Mouse (Mus musculus): ENCODE results near the gene Abhd14b. TPM values are rescaled to one million over a fixed set of nuclear protein-coding genes. Genes with fewer than 3 reads are reported as not detected.

Gene Abhd14b
- polyA plus RNA-seq, 1 experiment from 2014 or later, result 25.6 TPM

- Histone ChIP-seq H3K9ac (ENCODE audit: low read depth, low read length) (peak overlapping the region; percentile 47; the same call in 1 of the 2 replicates), H3K36me3 (ENCODE audit: control insufficient read depth, insufficient read depth, low read length) (peaks cover 11% of the 10 kb centered on the region), H3K4me1 (ENCODE audit: control insufficient read depth, insufficient read depth, low read length) (peaks cover 26% of the 10 kb centered on the region), H3K27me3 (ENCODE audit: control insufficient read depth, insufficient read depth, low read length) (no peaks in the 10 kb centered on the region), H3K27ac (ENCODE audit: low read depth, low read length) (peak overlapping the region; percentile 67; the same call in 1 of the 2 replicates), H3K4me3 (ENCODE audit: low read length) (0 out of 2 replicates have a peak overlapping the region, but pooled peaks have one; percentile 11), H3K9me3 (ENCODE audit: control insufficient read depth, low read length) (no peaks in the 10 kb centered on the region), H3K4me2 (replicated peaks; ENCODE audit: low read depth, low read length) (peak overlapping the region; percentile 32)
- ATAC-seq (ENCODE audit: low FRiP score, low TSS enrichment), result peak; percentile 36
- 30% methylated on average over 16 of the region's 16 CpGs for WGBS
These were observed 29.0 kb downstream of the Abhd14b start for GRCm38 (mm10) chr9:106476002-106476923.

GRCm38 (mm10) chr9:106476924-106477484 lies 29.7 kb downstream of the Abhd14b start, which contains the start of gene Parp3:
Gene Parp3, minus strand, starts transcription at chr9:106476949.
- peaks cover 16% of the 10 kb centered on the region for H3K36me3 ChIP-seq (ENCODE audit: control insufficient read depth, insufficient read depth, low read length)
- H3K9me3 ChIP-seq (ENCODE audit: control insufficient read depth, low read length), result no peaks in the 10 kb centered on the region
- peak within 1 kb of the TSS; percentile 67; the same call in 1 of the 2 replicates for H3K27ac ChIP-seq (ENCODE audit: low read depth, low read length)
- H3K4me1 ChIP-seq (ENCODE audit: control insufficient read depth, insufficient read depth, low read length), result peaks cover 23% of the 10 kb centered on the region
- peak within 1 kb of the TSS; percentile 79 for H3K4me2 ChIP-seq (replicated peaks; ENCODE audit: low read depth, low read length)
- ATAC-seq (ENCODE audit: low FRiP score, low TSS enrichment), result peak; percentile 97
- H3K9ac ChIP-seq (ENCODE audit: low read depth, low read length), result peak within 1 kb of the TSS; percentile 74
- no peaks in the 10 kb centered on the region for H3K27me3 ChIP-seq (ENCODE audit: control insufficient read depth, insufficient read depth, low read length)
- peak within 1 kb of the TSS; percentile 70 for H3K4me3 ChIP-seq (ENCODE audit: low read length)
- under 1% methylated on average over 41 of the region's 41 CpGs for WGBS

GRCm38 (mm10) chr9:106477649-106478048 lies 30.4 kb downstream of the Abhd14b start:
- H3K27ac ChIP-seq (ENCODE audit: low read depth, low read length), result no peak overlapping the region
- peaks cover 19% of the 10 kb centered on the region for H3K4me1 ChIP-seq (ENCODE audit: control insufficient read depth, insufficient read depth, low read length)
- H3K9ac ChIP-seq (ENCODE audit: low read depth, low read length), result peak overlapping the region; percentile 74
- peak overlapping the region; percentile 70 for H3K4me3 ChIP-seq (ENCODE audit: low read length)
- H3K4me2 ChIP-seq (replicated peaks; ENCODE audit: low read depth, low read length), result peak overlapping the region; percentile 79
- ATAC-seq (ENCODE audit: low FRiP score, low TSS enrichment), result no peak
- H3K9me3 ChIP-seq (ENCODE audit: control insufficient read depth, low read length), result no peaks in the 10 kb centered on the region
- 3% methylated on average over 16 of the region's 16 CpGs for WGBS
- peaks cover 20% of the 10 kb centered on the region for H3K36me3 ChIP-seq (ENCODE audit: control insufficient read depth, insufficient read depth, low read length)
- no peaks in the 10 kb centered on the region for H3K27me3 ChIP-seq (ENCODE audit: control insufficient read depth, insufficient read depth, low read length)

- Histone ChIP-seq H3K27me3 (ENCODE audit: control insufficient read depth, insufficient read depth, low read length) (no peaks in the 10 kb centered on the region), H3K4me3 (ENCODE audit: low read length) (peak overlapping the region; percentile 70), H3K9me3 (ENCODE audit: control insufficient read depth, low read length) (no peaks in the 10 kb centered on the region), H3K4me2 (replicated peaks; ENCODE audit: low read depth, low read length) (peak overlapping the region; percentile 79), H3K27ac (ENCODE audit: low read depth, low read length) (no peak overlapping the region), H3K36me3 (ENCODE audit: control insufficient read depth, insufficient read depth, low read length) (peaks cover 25% of the 10 kb centered on the region), H3K4me1 (ENCODE audit: control insufficient read depth, insufficient read depth, low read length) (peaks cover 19% of the 10 kb centered on the region), H3K9ac (ENCODE audit: low read depth, low read length) (peak overlapping the region; percentile 74; the same call in 1 of the 2 replicates)
- 74% methylated on average over 9 of the region's 9 CpGs for WGBS
- no peak for ATAC-seq (ENCODE audit: low FRiP score, low TSS enrichment)
These were observed 30.8 kb downstream of the Abhd14b start for GRCm38 (mm10) chr9:106478101-106478500.

DNA sequence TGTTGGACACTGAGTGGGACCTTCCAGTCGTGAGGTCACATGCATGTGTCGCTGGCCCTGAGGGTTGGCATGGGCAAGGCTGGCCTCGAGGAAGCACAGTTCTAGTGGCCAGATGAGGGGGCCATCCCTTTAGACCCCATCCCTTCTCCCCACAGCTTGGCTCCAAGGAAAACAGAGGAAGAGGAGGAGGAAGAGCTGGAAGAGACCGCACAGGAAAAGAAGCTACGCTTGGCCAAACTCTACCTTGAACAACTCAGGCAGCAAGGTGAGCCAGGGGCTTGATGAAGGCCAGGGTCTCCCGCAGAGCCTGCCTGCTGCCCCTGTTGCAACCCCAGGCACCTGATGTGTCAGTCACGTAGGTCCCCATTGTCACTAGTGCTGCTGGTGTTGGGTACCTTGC lies 33.3 kb downstream of the Abhd14b start:
- WGBS, result 89% methylated on average over 7 of the region's 7 CpGs
- Histone ChIP-seq H3K9ac (ENCODE audit: low read depth, low read length) (no peak overlapping the region), H3K27ac (ENCODE audit: low read depth, low read length) (no peak overlapping the region), H3K4me1 (ENCODE audit: control insufficient read depth, insufficient read depth, low read length) (peaks cover 19% of the 10 kb centered on the region), H3K4me2 (replicated peaks; ENCODE audit: low read depth, low read length) (no peak overlapping the region), H3K9me3 (ENCODE audit: control insufficient read depth, low read length) (no peaks in the 10 kb centered on the region), H3K27me3 (ENCODE audit: control insufficient read depth, insufficient read depth, low read length) (no peaks in the 10 kb centered on the region), H3K4me3 (ENCODE audit: low read length) (no peak overlapping the region), H3K36me3 (ENCODE audit: control insufficient read depth, insufficient read depth, low read length) (peaks cover 48% of the 10 kb centered on the region)
- no peak for ATAC-seq (ENCODE audit: low FRiP score, low TSS enrichment)

DNA sequence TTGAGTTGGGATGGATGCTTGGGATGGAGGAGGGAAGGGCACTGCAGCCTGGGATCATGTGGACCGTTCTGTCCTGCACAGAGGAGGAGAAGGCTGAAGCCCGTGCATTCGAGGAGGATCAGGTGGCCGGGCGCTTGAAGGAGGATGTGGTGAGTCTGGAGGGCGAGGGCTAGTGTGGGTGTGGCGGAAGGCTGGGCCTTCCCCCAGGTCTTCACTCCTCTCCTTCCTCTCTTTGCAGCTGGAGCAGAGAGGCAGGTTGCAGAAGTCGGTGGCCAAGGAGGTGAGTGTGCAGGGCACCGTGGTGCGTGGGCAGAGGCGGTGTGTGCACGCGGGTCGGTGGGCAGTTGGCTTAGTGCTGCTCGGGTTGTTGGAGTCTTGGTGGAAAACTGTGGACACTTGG lies 33.8 kb downstream of the Abhd14b start:
- H3K9ac ChIP-seq (ENCODE audit: low read depth, low read length), result no peak overlapping the region
- peaks cover 15% of the 10 kb centered on the region for H3K4me1 ChIP-seq (ENCODE audit: control insufficient read depth, insufficient read depth, low read length)
- no peak overlapping the region for H3K27ac ChIP-seq (ENCODE audit: low read depth, low read length)
- H3K4me2 ChIP-seq (replicated peaks; ENCODE audit: low read depth, low read length), result no peak overlapping the region
- H3K4me3 ChIP-seq (ENCODE audit: low read length), result no peak overlapping the region
- no peaks in the 10 kb centered on the region for H3K9me3 ChIP-seq (ENCODE audit: control insufficient read depth, low read length)
- 90% methylated on average over 15 of the region's 15 CpGs for WGBS
- H3K36me3 ChIP-seq (ENCODE audit: control insufficient read depth, insufficient read depth, low read length), result peaks cover 53% of the 10 kb centered on the region
- H3K27me3 ChIP-seq (ENCODE audit: control insufficient read depth, insufficient read depth, low read length), result no peaks in the 10 kb centered on the region
- ATAC-seq (ENCODE audit: low FRiP score, low TSS enrichment), result no peak

- 90% methylated on average over 13 of the region's 13 CpGs for WGBS
- Histone ChIP-seq H3K9me3 (ENCODE audit: control insufficient read depth, low read length) (no peaks in the 10 kb centered on the region), H3K36me3 (ENCODE audit: control insufficient read depth, insufficient read depth, low read length) (peaks cover 54% of the 10 kb centered on the region), H3K27me3 (ENCODE audit: control insufficient read depth, insufficient read depth, low read length) (no peaks in the 10 kb centered on the region), H3K4me3 (ENCODE audit: low read length) (no peak overlapping the region), H3K27ac (ENCODE audit: low read depth, low read length) (no peak overlapping the region), H3K4me2 (replicated peaks; ENCODE audit: low read depth, low read length) (no peak overlapping the region), H3K9ac (ENCODE audit: low read depth, low read length) (no peak overlapping the region), H3K4me1 (ENCODE audit: control insufficient read depth, insufficient read depth, low read length) (peaks cover 9% of the 10 kb centered on the region)
- no peak for ATAC-seq (ENCODE audit: low FRiP score, low TSS enrichment)
These were observed 34.4 kb downstream of the Abhd14b start for GRCm38 (mm10) chr9:106481676-106482075.

GRCm38 (mm10) chr9:106482578-106483115 lies 35.4 kb downstream of the Abhd14b start:
- H3K9me3 ChIP-seq (ENCODE audit: control insufficient read depth, low read length), result no peaks in the 10 kb centered on the region
- H3K4me2 ChIP-seq (replicated peaks; ENCODE audit: low read depth, low read length), result no peak overlapping the region
- no peak overlapping the region for H3K9ac ChIP-seq (ENCODE audit: low read depth, low read length)
- 89% methylated on average over 17 of the region's 17 CpGs for WGBS
- no peaks in the 10 kb centered on the region for H3K27me3 ChIP-seq (ENCODE audit: control insufficient read depth, insufficient read depth, low read length)
- ATAC-seq (ENCODE audit: low FRiP score, low TSS enrichment), result no peak
- peaks cover 9% of the 10 kb centered on the region for H3K4me1 ChIP-seq (ENCODE audit: control insufficient read depth, insufficient read depth, low read length)
- peaks cover 54% of the 10 kb centered on the region for H3K36me3 ChIP-seq (ENCODE audit: control insufficient read depth, insufficient read depth, low read length)
- H3K27ac ChIP-seq (ENCODE audit: low read depth, low read length), result no peak overlapping the region
- no peak overlapping the region for H3K4me3 ChIP-seq (ENCODE audit: low read length)
